Mouse (Mus musculus): ENCODE measurements around the gene Senp1. TPM values are rescaled to one million over a fixed set of nuclear protein-coding genes. Genes with fewer than 3 reads are reported as not detected.

The Senp1 gene
- polyA plus RNA-seq, 1 experiment from 2014 or later, result 17.1 TPM

GRCm38 (mm10) chr15:98134666-98135065 is 41.1 kb upstream of the Senp1 start:
- Histone ChIP-seq H3K36me3 (ENCODE audit: insufficient read depth, low read length) (peaks cover 53% of the 10 kb centered on the region), H3K4me2 (ENCODE audit: low read length) (no peak overlapping the region), H3K27me3 (ENCODE audit: insufficient read depth, low read length) (no peaks in the 10 kb centered on the region), H3K4me3 (replicated peaks; ENCODE audit: low read depth, low read length) (no peak overlapping the region), H3K4me1 (replicated peaks; ENCODE audit: insufficient read depth, low read length) (no peaks in the 10 kb centered on the region; the same call in 1 of the 2 replicates), H3K9ac (ENCODE audit: low read depth, low read length) (no peak overlapping the region), H3K9me3 (replicated peaks; ENCODE audit: low read length) (no peaks in the 10 kb centered on the region), H3K27ac (no peak overlapping the region)
- no peak for DNase-seq (ENCODE audit: low spot score)
- no peak for TF ChIP-seq CTCF (IDR thresholded peaks at IDR 0.05; ENCODE audit: low read depth)
- WGBS, result 80% methylated on average over 3 of the region's 3 CpGs
- no peak for ATAC-seq (replicated peaks; ENCODE audit: low FRiP score, low read depth)

- H3K27me3 ChIP-seq (ENCODE audit: insufficient read depth, low read length), result no peaks in the 10 kb centered on the region
Observed at GRCm38 (mm10) chr15:98134034-98134433, 40.5 kb upstream of the Senp1 start.

GRCm38 (mm10) chr15:98133471-98133870 is 39.9 kb upstream of the Senp1 start:
- no peak for TF ChIP-seq CTCF (IDR thresholded peaks at IDR 0.05; ENCODE audit: low read depth)
- Histone ChIP-seq H3K4me2 (ENCODE audit: low read length) (no peak overlapping the region), H3K36me3 (ENCODE audit: insufficient read depth, low read length) (peaks cover 54% of the 10 kb centered on the region), H3K9ac (ENCODE audit: low read depth, low read length) (no peak overlapping the region), H3K27me3 (ENCODE audit: insufficient read depth, low read length) (no peaks in the 10 kb centered on the region), H3K27ac (no peak overlapping the region), H3K9me3 (replicated peaks; ENCODE audit: low read length) (no peaks in the 10 kb centered on the region), H3K4me3 (replicated peaks; ENCODE audit: low read depth, low read length) (no peak overlapping the region), H3K4me1 (replicated peaks; ENCODE audit: insufficient read depth, low read length) (no peaks in the 10 kb centered on the region)
- no peak for DNase-seq (ENCODE audit: low spot score)
- ATAC-seq (replicated peaks; ENCODE audit: low FRiP score, low read depth), result no peak
- 90% methylated on average over 3 of the region's 3 CpGs for WGBS

More at GRCm38 (mm10) chr15:98134034-98134433, 40.5 kb upstream of the Senp1 start:
- ATAC-seq (replicated peaks; ENCODE audit: low FRiP score, low read depth), result no peak
- H3K36me3 ChIP-seq (ENCODE audit: insufficient read depth, low read length), result peaks cover 54% of the 10 kb centered on the region
- no peak overlapping the region for H3K4me3 ChIP-seq (replicated peaks; ENCODE audit: low read depth, low read length)
- no peaks in the 10 kb centered on the region for H3K9me3 ChIP-seq (replicated peaks; ENCODE audit: low read length)
- 87% methylated on average over 4 of the region's 4 CpGs for WGBS
- no peaks in the 10 kb centered on the region for H3K4me1 ChIP-seq (replicated peaks; ENCODE audit: insufficient read depth, low read length)
- H3K27ac ChIP-seq, result no peak overlapping the region
- DNase-seq (ENCODE audit: low spot score), result no peak
- no peak overlapping the region for H3K4me2 ChIP-seq (ENCODE audit: low read length)
- TF ChIP-seq CTCF (IDR thresholded peaks at IDR 0.05; ENCODE audit: low read depth), result no peak
- H3K9ac ChIP-seq (ENCODE audit: low read depth, low read length), result no peak overlapping the region

DNA sequence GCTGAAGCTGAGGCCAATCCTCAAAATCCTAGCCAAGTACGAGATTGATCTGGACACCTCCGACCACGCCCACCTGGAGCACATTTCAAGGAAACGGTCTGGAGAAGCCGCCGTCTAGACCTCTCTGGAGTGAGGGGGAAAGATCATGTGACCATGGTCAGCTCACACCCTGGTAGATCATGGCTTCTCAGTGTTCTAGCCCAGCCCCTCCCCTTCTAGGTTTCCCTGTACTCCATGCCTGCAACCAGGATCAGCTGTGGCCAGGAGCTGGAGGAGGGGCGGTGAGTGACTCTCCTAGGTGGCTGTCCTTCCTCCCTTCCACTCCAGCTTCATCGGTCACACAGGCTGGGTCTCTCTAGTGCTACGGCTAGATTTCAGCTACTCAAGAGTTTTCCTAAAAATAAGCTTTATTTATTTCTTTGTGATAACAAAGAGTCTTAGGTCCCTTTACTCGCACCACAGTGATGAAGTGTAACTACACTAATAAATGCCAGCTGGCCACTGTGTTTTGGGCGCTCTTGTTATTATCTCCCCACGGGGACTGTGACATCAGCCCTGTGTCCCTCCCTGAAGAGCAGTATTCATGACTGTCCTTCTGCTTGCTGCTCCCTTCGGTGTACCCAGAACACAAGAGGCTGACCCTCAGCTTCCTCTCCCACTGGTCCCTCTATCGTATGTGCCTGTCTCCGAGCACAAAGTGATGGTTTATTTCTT is 38.6 kb upstream of the Senp1 start:
- no peaks in the 10 kb centered on the region for H3K4me1 ChIP-seq (replicated peaks; ENCODE audit: insufficient read depth, low read length)
- 82% methylated on average over 15 of the region's 15 CpGs for WGBS
- ATAC-seq (replicated peaks; ENCODE audit: low FRiP score, low read depth) (no peak), DNase-seq (ENCODE audit: low spot score) (no peak)
- no peaks in the 10 kb centered on the region for H3K27me3 ChIP-seq (ENCODE audit: insufficient read depth, low read length)
- H3K4me2 ChIP-seq (ENCODE audit: low read length), result no peak overlapping the region
- no peaks in the 10 kb centered on the region for H3K9me3 ChIP-seq (replicated peaks; ENCODE audit: low read length)
- H3K4me3 ChIP-seq (replicated peaks; ENCODE audit: low read depth, low read length), result no peak overlapping the region
- no peak overlapping the region for H3K9ac ChIP-seq (ENCODE audit: low read depth, low read length)
- no peak for TF ChIP-seq CTCF (IDR thresholded peaks at IDR 0.05; ENCODE audit: low read depth)
- no peak overlapping the region for H3K27ac ChIP-seq
- peaks cover 53% of the 10 kb centered on the region for H3K36me3 ChIP-seq (ENCODE audit: insufficient read depth, low read length)

DNA sequence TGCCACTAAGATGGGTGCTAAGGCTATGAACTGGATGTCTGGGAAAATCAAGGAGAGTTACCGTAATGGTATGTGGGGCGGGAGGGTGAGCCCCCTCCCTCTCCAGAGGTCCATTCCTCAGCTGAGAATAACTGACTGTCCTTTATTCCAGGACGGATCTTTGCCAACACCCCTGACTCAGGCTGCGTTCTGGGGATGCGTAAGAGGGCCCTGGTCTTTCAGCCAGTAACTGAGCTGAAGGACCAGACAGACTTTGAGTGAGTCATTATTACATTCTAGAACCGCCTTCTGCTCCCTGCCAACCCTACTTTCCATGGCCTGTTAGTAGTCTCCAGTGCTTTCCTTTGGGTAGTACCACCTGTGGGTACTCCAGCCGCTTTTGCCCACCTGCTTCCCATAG is 37.9 kb upstream of the Senp1 start:
- TF ChIP-seq CTCF (IDR thresholded peaks at IDR 0.05; ENCODE audit: low read depth), result no peak
- no peak overlapping the region for H3K4me3 ChIP-seq (replicated peaks; ENCODE audit: low read depth, low read length)
- H3K36me3 ChIP-seq (ENCODE audit: insufficient read depth, low read length), result peaks cover 47% of the 10 kb centered on the region
- no peak overlapping the region for H3K27ac ChIP-seq
- ATAC-seq (replicated peaks; ENCODE audit: low FRiP score, low read depth) (no peak), DNase-seq (ENCODE audit: low spot score) (no peak)
- H3K4me2 ChIP-seq (ENCODE audit: low read length), result no peak overlapping the region
- no peak overlapping the region for H3K9ac ChIP-seq (ENCODE audit: low read depth, low read length)
- no peaks in the 10 kb centered on the region for H3K27me3 ChIP-seq (ENCODE audit: insufficient read depth, low read length)
- no peaks in the 10 kb centered on the region for H3K4me1 ChIP-seq (replicated peaks; ENCODE audit: insufficient read depth, low read length)
- WGBS, result 91% methylated on average over 7 of the region's 7 CpGs
- H3K9me3 ChIP-seq (replicated peaks; ENCODE audit: low read length), result no peaks in the 10 kb centered on the region

- H3K4me1 ChIP-seq (replicated peaks; ENCODE audit: insufficient read depth, low read length), result no peaks in the 10 kb centered on the region
- 91% methylated on average over 4 of the region's 4 CpGs for WGBS
- H3K4me3 ChIP-seq (replicated peaks; ENCODE audit: low read depth, low read length), result no peak overlapping the region
- no peaks in the 10 kb centered on the region for H3K9me3 ChIP-seq (replicated peaks; ENCODE audit: low read length)
- H3K9ac ChIP-seq (ENCODE audit: low read depth, low read length), result no peak overlapping the region
- ATAC-seq (replicated peaks; ENCODE audit: low FRiP score, low read depth) (no peak), DNase-seq (ENCODE audit: low spot score) (no peak)
- TF ChIP-seq CTCF (IDR thresholded peaks at IDR 0.05; ENCODE audit: low read depth), result no peak
- H3K27ac ChIP-seq, result no peak overlapping the region
- H3K36me3 ChIP-seq (ENCODE audit: insufficient read depth, low read length), result peaks cover 46% of the 10 kb centered on the region
- no peak overlapping the region for H3K4me2 ChIP-seq (ENCODE audit: low read length)
- no peaks in the 10 kb centered on the region for H3K27me3 ChIP-seq (ENCODE audit: insufficient read depth, low read length)
Observed at GRCm38 (mm10) chr15:98131001-98131400, 37.5 kb upstream of the Senp1 start.

GRCm38 (mm10) chr15:98120831-98121230 is 27.3 kb upstream of the Senp1 start:
- Histone ChIP-seq H3K9ac (ENCODE audit: low read depth, low read length) (no peak overlapping the region), H3K4me1 (replicated peaks; ENCODE audit: insufficient read depth, low read length) (no peaks in the 10 kb centered on the region), H3K9me3 (replicated peaks; ENCODE audit: low read length) (no peaks in the 10 kb centered on the region), H3K4me2 (ENCODE audit: low read length) (no peak overlapping the region), H3K27me3 (ENCODE audit: insufficient read depth, low read length) (no peaks in the 10 kb centered on the region), H3K27ac (no peak overlapping the region), H3K4me3 (replicated peaks; ENCODE audit: low read depth, low read length) (no peak overlapping the region), H3K36me3 (ENCODE audit: insufficient read depth, low read length) (peaks cover 50% of the 10 kb centered on the region)
- no peak for ATAC-seq (replicated peaks; ENCODE audit: low FRiP score, low read depth)
- no peak for TF ChIP-seq CTCF (IDR thresholded peaks at IDR 0.05; ENCODE audit: low read depth)
- 93% methylated on average over 20 of the region's 20 CpGs for WGBS
- DNase-seq (ENCODE audit: low spot score), result no peak
